Mouse (Mus musculus): Measurements from ENCODE around the gene Tmem40. TPM values are rescaled to one million over a fixed set of nuclear protein-coding genes. Genes with fewer than 3 reads are reported as not detected.
A peak's percentile ranks its signal among the peaks of the same experiment; 100 is the strongest.

Tmem40 gene
- polyA plus RNA-seq, 1 experiment from 2014 or later = 90.6 TPM

DNA sequence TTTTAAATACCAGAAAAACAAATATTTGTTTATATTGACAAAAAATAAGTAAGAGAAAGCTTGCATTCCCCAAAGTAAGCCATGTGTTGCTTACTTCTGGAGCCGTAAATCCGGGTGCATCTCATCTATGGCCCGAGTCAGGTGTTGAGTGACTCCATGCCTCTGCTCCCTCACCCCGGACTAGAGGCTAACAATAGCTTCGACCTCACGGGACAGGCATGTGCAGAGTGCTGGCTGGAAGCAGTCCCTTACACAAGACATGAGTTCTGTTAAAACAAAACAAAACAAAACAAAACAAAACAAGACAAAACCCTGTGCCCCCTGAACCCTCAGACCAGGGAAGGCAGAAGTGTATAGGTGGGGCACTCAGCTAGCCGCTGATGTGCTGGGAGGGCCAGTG is 67.1 kb downstream of the Tmem40 start:
- 49% methylated on average over 7 of the region's 7 CpGs for WGBS
- Histone ChIP-seq H3K9ac (ENCODE audit: low read length) (no peak overlapping the region), H3K9me3 (ENCODE audit: control insufficient read depth, low read length) (no peaks in the 10 kb centered on the region), H3K36me3 (ENCODE audit: control insufficient read depth, insufficient read depth, low read length) (no peaks in the 10 kb centered on the region), H3K4me3 (ENCODE audit: low read depth, low read length) (no peak overlapping the region), H3K27me3 (ENCODE audit: control insufficient read depth, insufficient read depth, low read length) (no peaks in the 10 kb centered on the region), H3K4me2 (replicated peaks; ENCODE audit: low read depth) (0 out of 2 replicates have a peak overlapping the region, but pooled peaks have one; percentile 8), H3K4me1 (replicated peaks; ENCODE audit: control insufficient read depth, insufficient read depth) (no peaks in the 10 kb centered on the region), H3K27ac (replicated peaks) (peak overlapping the region; percentile 45; the same call in 1 of the 2 replicates)
- ATAC-seq (ENCODE audit: low FRiP score, low TSS enrichment) = 0 out of 2 replicates have a peak, but pooled peaks have one; percentile 43
- TF ChIP-seq EP300 (optimal IDR thresholded peaks at IDR 0.05) = no peak
- no peak for TF ChIP-seq CTCF (IDR thresholded peaks at IDR 0.05; ENCODE audit: low read depth)
- DNase-seq (ENCODE audit: low spot score) = no peak

- H3K9ac ChIP-seq (ENCODE audit: low read length) = no peak overlapping the region
- TF ChIP-seq EP300 (optimal IDR thresholded peaks at IDR 0.05) (no peak), CTCF (IDR thresholded peaks at IDR 0.05; ENCODE audit: low read depth) (peak; percentile 26)
- 29% methylated on average over 9 of the region's 9 CpGs for WGBS
- H3K4me3 ChIP-seq (ENCODE audit: low read depth, low read length) = no peak overlapping the region
- H3K27me3 ChIP-seq (ENCODE audit: control insufficient read depth, insufficient read depth, low read length) = no peaks in the 10 kb centered on the region
- peak; percentile 43 for DNase-seq (ENCODE audit: low spot score)
- H3K36me3 ChIP-seq (ENCODE audit: control insufficient read depth, insufficient read depth, low read length) = no peaks in the 10 kb centered on the region
- ATAC-seq (ENCODE audit: low FRiP score, low TSS enrichment) = peak; percentile 39; the same call in 1 of the 2 replicates
- no peaks in the 10 kb centered on the region for H3K4me1 ChIP-seq (replicated peaks; ENCODE audit: control insufficient read depth, insufficient read depth)
- H3K4me2 ChIP-seq (replicated peaks; ENCODE audit: low read depth) = 0 out of 2 replicates have a peak overlapping the region, but pooled peaks have one; percentile 8
- no peaks in the 10 kb centered on the region for H3K9me3 ChIP-seq (ENCODE audit: control insufficient read depth, low read length)
- peak overlapping the region; percentile 63; the same call in 1 of the 2 replicates for H3K27ac ChIP-seq (replicated peaks)
Observed at GRCm38 (mm10) chr6:115694441-115694842, 67.8 kb downstream of the Tmem40 start.

DNA sequence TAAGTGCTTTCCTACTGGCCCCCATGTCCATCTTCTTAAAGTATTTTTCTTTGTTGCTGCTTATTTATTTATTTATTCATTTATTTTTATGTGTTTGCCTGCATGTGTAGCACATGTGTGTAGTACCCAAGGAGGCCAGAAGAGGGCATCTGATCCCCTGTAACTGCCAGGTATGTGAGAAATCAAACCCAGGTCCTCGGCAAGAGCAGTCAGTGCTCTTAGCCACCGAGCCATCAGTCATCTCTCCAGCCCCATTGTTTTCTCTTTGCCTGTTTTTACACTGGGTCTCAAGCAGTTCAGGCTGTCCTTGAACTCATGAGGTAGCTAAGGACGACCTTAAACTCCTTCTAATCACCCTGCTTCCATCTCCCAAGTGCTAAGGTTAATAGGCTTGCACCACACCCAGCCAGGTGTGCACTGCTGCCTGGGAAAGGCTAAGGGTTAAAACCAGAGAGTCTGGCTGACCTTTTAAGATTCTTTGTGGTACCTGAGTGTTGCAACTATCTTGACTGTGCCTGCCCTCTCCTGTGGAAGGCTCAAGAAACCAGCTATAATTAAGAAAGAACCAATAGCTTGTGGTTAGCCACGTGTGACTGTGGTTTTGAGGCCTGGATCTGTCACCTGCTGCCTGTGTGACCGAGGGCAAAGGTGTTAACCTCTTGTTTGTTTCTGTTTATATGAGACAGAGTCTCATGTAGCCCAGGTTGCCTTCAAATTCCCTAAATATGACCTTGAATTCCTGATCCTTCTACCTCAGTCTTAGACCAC is 69.1 kb downstream of the Tmem40 start:
- Histone ChIP-seq H3K9me3 (ENCODE audit: control insufficient read depth, low read length) (no peaks in the 10 kb centered on the region), H3K4me2 (replicated peaks; ENCODE audit: low read depth) (no peak overlapping the region), H3K27me3 (ENCODE audit: control insufficient read depth, insufficient read depth, low read length) (no peaks in the 10 kb centered on the region), H3K27ac (replicated peaks) (no peak overlapping the region), H3K4me3 (ENCODE audit: low read depth, low read length) (no peak overlapping the region), H3K9ac (ENCODE audit: low read length) (no peak overlapping the region), H3K36me3 (ENCODE audit: control insufficient read depth, insufficient read depth, low read length) (no peaks in the 10 kb centered on the region), H3K4me1 (replicated peaks; ENCODE audit: control insufficient read depth, insufficient read depth) (no peaks in the 10 kb centered on the region)
- WGBS = 67% methylated on average over 5 of the region's 5 CpGs
- no peak for DNase-seq (ENCODE audit: low spot score)
- no peak; the same call in 1 of the 2 replicates for ATAC-seq (ENCODE audit: low FRiP score, low TSS enrichment)
- peak; percentile 60 for TF ChIP-seq CTCF (IDR thresholded peaks at IDR 0.05; ENCODE audit: low read depth)
- TF ChIP-seq EP300 (optimal IDR thresholded peaks at IDR 0.05) = no peak

DNA sequence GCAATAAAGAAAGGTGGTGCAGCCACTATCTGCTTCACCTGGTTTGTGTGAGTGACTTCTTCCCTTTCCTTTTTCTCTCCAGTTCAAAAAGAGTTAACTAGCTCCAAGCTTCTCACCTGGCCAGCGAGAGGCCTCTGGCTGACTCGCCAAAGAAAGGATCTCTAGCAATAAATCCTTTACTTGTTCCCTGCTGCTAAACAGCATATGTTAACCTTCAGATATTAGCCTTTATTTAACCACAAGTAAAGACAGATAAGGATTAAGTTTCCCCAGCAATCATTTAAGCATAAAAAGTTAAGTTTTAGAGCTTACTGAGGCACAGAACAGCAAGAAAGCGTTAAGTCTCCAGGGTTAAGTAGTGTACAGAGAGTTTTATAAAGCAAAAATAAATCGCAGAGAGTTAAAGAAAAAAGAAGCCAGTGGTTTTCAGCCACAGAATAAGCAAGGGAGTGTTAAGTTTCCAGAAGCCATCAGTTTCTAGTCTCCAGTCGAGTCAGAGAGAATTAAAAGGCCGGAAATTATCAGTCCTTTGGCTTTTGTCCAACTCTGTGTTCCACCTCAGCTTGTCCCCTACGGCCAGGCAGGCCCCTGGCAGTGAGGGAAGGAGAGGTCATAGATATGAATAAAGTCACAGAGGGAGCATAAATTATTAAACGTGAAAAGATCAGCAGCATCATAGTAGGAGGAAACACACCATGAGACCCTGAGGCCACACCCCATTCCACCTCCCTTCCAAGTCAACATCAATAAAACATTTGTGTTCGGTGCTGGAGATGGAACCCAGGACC is 69.9 kb downstream of the Tmem40 start:
- Histone ChIP-seq H3K4me1 (replicated peaks; ENCODE audit: control insufficient read depth, insufficient read depth) (no peaks in the 10 kb centered on the region), H3K27ac (replicated peaks) (no peak overlapping the region), H3K27me3 (ENCODE audit: control insufficient read depth, insufficient read depth, low read length) (no peaks in the 10 kb centered on the region), H3K9me3 (ENCODE audit: control insufficient read depth, low read length) (no peaks in the 10 kb centered on the region), H3K4me3 (ENCODE audit: low read depth, low read length) (no peak overlapping the region), H3K9ac (ENCODE audit: low read length) (no peak overlapping the region), H3K36me3 (ENCODE audit: control insufficient read depth, insufficient read depth, low read length) (no peaks in the 10 kb centered on the region), H3K4me2 (replicated peaks; ENCODE audit: low read depth) (no peak overlapping the region)
- no peak; the same call in 1 of the 2 replicates for ATAC-seq (ENCODE audit: low FRiP score, low TSS enrichment)
- 37% methylated on average over 9 of the region's 9 CpGs for WGBS
- no peak for DNase-seq (ENCODE audit: low spot score)
- TF ChIP-seq EP300 (optimal IDR thresholded peaks at IDR 0.05) = no peak
- TF ChIP-seq CTCF (IDR thresholded peaks at IDR 0.05; ENCODE audit: low read depth) = no peak

- Histone ChIP-seq H3K9ac (ENCODE audit: low read length) (no peak overlapping the region), H3K9me3 (ENCODE audit: control insufficient read depth, low read length) (peaks cover 5% of the 10 kb centered on the region; the same call in 1 of the 2 replicates), H3K36me3 (ENCODE audit: control insufficient read depth, insufficient read depth, low read length) (no peaks in the 10 kb centered on the region), H3K27me3 (ENCODE audit: control insufficient read depth, insufficient read depth, low read length) (no peaks in the 10 kb centered on the region), H3K27ac (replicated peaks) (no peak overlapping the region), H3K4me3 (ENCODE audit: low read depth, low read length) (no peak overlapping the region), H3K4me2 (replicated peaks; ENCODE audit: low read depth) (no peak overlapping the region), H3K4me1 (replicated peaks; ENCODE audit: control insufficient read depth, insufficient read depth) (no peaks in the 10 kb centered on the region)
- WGBS = 82% methylated on average over 4 of the region's 4 CpGs
- no peak for ATAC-seq (ENCODE audit: low FRiP score, low TSS enrichment)
- no peak for TF ChIP-seq EP300 (optimal IDR thresholded peaks at IDR 0.05)
- no peak for TF ChIP-seq CTCF (IDR thresholded peaks at IDR 0.05; ENCODE audit: low read depth)
- no peak for DNase-seq (ENCODE audit: low spot score)
Observed at GRCm38 (mm10) chr6:115690105-115690504, 72.1 kb downstream of the Tmem40 start.

Data from stomach, postnatal 0 days (tissue).